26 mouse cellular contexts compared by ENCODE assay signal in the genomic region with DNA sequence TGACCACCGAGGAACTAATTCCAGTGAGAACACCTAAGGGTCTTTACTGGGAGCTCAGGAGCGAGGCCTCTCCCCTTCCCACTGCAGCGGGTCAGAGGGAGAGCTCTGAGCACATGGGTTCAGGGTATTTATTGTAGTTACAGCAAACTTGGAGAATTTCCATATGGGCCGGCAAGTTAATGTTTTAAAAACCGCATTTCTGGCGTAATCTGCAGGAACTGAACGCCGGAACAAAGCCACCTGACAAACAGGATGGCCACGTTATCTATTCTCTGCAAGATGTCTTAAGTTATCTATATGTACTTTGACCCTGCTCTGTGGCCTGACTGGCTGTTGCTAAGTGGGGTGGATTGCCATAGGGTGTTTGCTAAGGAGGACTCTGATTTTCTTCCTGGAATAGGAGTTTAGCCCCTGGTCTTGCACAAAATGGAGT. TPM values are rescaled to one million over a fixed set of nuclear protein-coding genes. Genes with fewer than 3 reads are reported as not detected.
DNase-seq lines count a peak whose midpoint lies in the region; ATAC-seq and TF ChIP-seq lines count a peak whose summit lies in the region.
"Had no signal": no experiment of that assay in that cellular context is flagged by ENCODE, and none has a peak within 500 bp of the region (broad histone marks: within the 10 kb centered on the region; RNA-seq: fewer than 3 reads in every experiment).

No protein-coding gene starts in this region.

- H3K9ac ChIP-seq in intestine, postnatal 0 days (ENCODE audit: low read depth, low read length), result no peak overlapping the region
- H3K9ac ChIP-seq in liver, embryonic 15.5 days, result no peak overlapping the region
- H3K9ac ChIP-seq: forebrain, embryonic 13.5 days; heart, embryonic 13.5 days; hindbrain, embryonic 12.5 days; limb, embryonic 13.5 days; lung, embryonic 14.5 days; neural tube, embryonic 13.5 days had no signal

- peak; percentile 92 for ATAC-seq in intestine, postnatal 0 days
- peak; percentile 83 for ATAC-seq in liver, embryonic 15.5 days (ENCODE audit: insufficient read depth)
- ATAC-seq: forebrain, embryonic 13.5 days; midbrain, embryonic 16.5 days had no signal

- 32% methylated on average over 9 of the region's 9 CpGs for WGBS in intestine, postnatal 0 days
- 15% methylated on average over 9 of the region's 9 CpGs for WGBS in liver, embryonic 15.5 days (ENCODE audit: insufficient replicate concordance)

- H3K4me3 ChIP-seq in intestine, postnatal 0 days (ENCODE audit: low read depth, low read length), result no peak overlapping the region
- no peak overlapping the region for H3K4me3 ChIP-seq in liver, embryonic 15.5 days (replicated peaks)
- H3K4me3 ChIP-seq in left cerebral cortex, adult 2 months, result no peak overlapping the region
- H3K4me3 ChIP-seq: forebrain, embryonic 13.5 days; gastrocnemius, adult 2 months; heart, embryonic 13.5 days; hindbrain, embryonic 12.5 days; limb, embryonic 13.5 days; megakaryocyte, embryonic 14.5 days; myocyte; neural tube, embryonic 13.5 days had no signal

- peak overlapping the region; percentile 35; the same call in 1 of the 2 replicates for H3K27ac ChIP-seq in intestine, postnatal 0 days (ENCODE audit: low read depth, low read length)
- no peak overlapping the region for H3K27ac ChIP-seq in liver, embryonic 15.5 days (replicated peaks)
- H3K27ac ChIP-seq in left cerebral cortex, adult 2 months, result no peak overlapping the region
- H3K27ac ChIP-seq: forebrain, embryonic 13.5 days; gastrocnemius, adult 2 months; heart, embryonic 13.5 days; hindbrain, embryonic 12.5 days; limb, embryonic 13.5 days; neural tube, embryonic 13.5 days had no signal

- no peak for TF ChIP-seq CTCF in intestine, postnatal 0 days (IDR thresholded peaks at IDR 0.05; ENCODE audit: low read depth)
- TF ChIP-seq CTCF in left cerebral cortex, adult 2 months (IDR thresholded peaks at IDR 0.05), result no peak

- intact Hi-C loops in left cerebral cortex, adult 2 months (cut with DNase I), result no loop called here

- peak; percentile 88 for DNase-seq in 416B (ENCODE audit: low read depth)
- DNase-seq in c-Kit-positive CD71-positive TER-119-negative erythroid progenitor cells, embryonic 14.5 days (ENCODE audit: low read depth), result peak; percentile 63
- no peak for DNase-seq in left cerebral cortex, adult 2 months (ENCODE audit: extremely low spot score in 1 of 2, low spot score in 2 of 2)
- DNase-seq in urinary bladder, postnatal 36 days (ENCODE audit: low spot score in 2 of 2), result no peak
- no peak for DNase-seq in adrenal gland, adult 8-10 months
- no peak for DNase-seq in thymus, postnatal 36 days
- DNase-seq: cerebellum, adult 18-20 months; cerebellum, postnatal 36 days; gastrocnemius, adult 2 months; heart, postnatal 14 days; kidney, adult 9 months; kidney, postnatal 36 days; layer of hippocampus, postnatal 36 days; lung, embryonic 14.5 days; retina, postnatal 1 day; thymus, postnatal 14 days had no signal

- no peaks in the 10 kb centered on the region for H3K36me3 ChIP-seq in intestine, postnatal 0 days (ENCODE audit: control insufficient read depth, insufficient read depth)
- H3K36me3 ChIP-seq in liver, embryonic 15.5 days (replicated peaks), result no peaks in the 10 kb centered on the region
- H3K36me3 ChIP-seq: heart, embryonic 13.5 days; hindbrain, embryonic 12.5 days; limb, embryonic 13.5 days; neural tube, embryonic 13.5 days had no signal

- H3K4me2 ChIP-seq in intestine, postnatal 0 days (replicated peaks; ENCODE audit: low read depth), result no peak overlapping the region
- no peak overlapping the region; the same call in 1 of the 2 replicates for H3K4me2 ChIP-seq in liver, embryonic 15.5 days
- H3K4me2 ChIP-seq: forebrain, embryonic 13.5 days; heart, embryonic 13.5 days; hindbrain, embryonic 12.5 days; limb, embryonic 13.5 days; lung, embryonic 14.5 days; neural tube, embryonic 13.5 days had no signal

- no peaks in the 10 kb centered on the region for H3K9me3 ChIP-seq in intestine, postnatal 0 days (ENCODE audit: control insufficient read depth)
- H3K9me3 ChIP-seq in liver, embryonic 15.5 days (replicated peaks), result no peaks in the 10 kb centered on the region
- H3K9me3 ChIP-seq: forebrain, embryonic 13.5 days; heart, embryonic 13.5 days; hindbrain, embryonic 12.5 days; limb, embryonic 13.5 days; megakaryocyte, embryonic 14.5 days; neural tube, embryonic 13.5 days had no signal

- no peaks in the 10 kb centered on the region for H3K27me3 ChIP-seq in intestine, postnatal 0 days (replicated peaks; ENCODE audit: control insufficient read depth, insufficient read depth, low read length)
- no peaks in the 10 kb centered on the region for H3K27me3 ChIP-seq in liver, embryonic 15.5 days
- H3K27me3 ChIP-seq: forebrain, embryonic 13.5 days; heart, embryonic 13.5 days; hindbrain, embryonic 12.5 days; limb, embryonic 13.5 days; neural tube, embryonic 13.5 days had no signal

- no peaks in the 10 kb centered on the region for H3K4me1 ChIP-seq in intestine, postnatal 0 days (replicated peaks; ENCODE audit: control insufficient read depth, insufficient read depth, low read length)
- peaks cover 41% of the 10 kb centered on the region for H3K4me1 ChIP-seq in liver, embryonic 15.5 days (replicated peaks)
- H3K4me1 ChIP-seq: forebrain, embryonic 13.5 days; hindbrain, embryonic 12.5 days; limb, embryonic 13.5 days; neural tube, embryonic 13.5 days had no signal

RNA-seq across cellular contexts. Expression of a gene that starts 16.5 kb away (rescaled TPM):
- polyA plus RNA-seq in intestine, postnatal 0 days (2015; fragmentation: Nextera tagmentation; extraction: Ambion mirVana), result 47.9 and 49.2 TPM in 2 replicates
- polyA plus RNA-seq in liver, embryonic 15.5 days (2015; fragmentation: Nextera tagmentation; extraction: Ambion mirVana), result 75.5 and 78.2 TPM in 2 replicates
- total RNA-seq in left cerebral cortex, adult 2 months (2021), result 10 to 100 TPM; 16.7 to 17.7 TPM
- total RNA-seq in adrenal gland, adult 8-10 months (2022), result 10 to 100 TPM; 46.4 to 62.4 (median 53.0) TPM

RNA-seq across cellular contexts. Expression of a gene that starts 47.2 kb away (rescaled TPM):
- 388 and 406 TPM in 2 replicates for polyA plus RNA-seq in intestine, postnatal 0 days (2015; fragmentation: Nextera tagmentation; extraction: Ambion mirVana)
- 101 and 124 TPM in 2 replicates for polyA plus RNA-seq in liver, embryonic 15.5 days (2015; fragmentation: Nextera tagmentation; extraction: Ambion mirVana)
- 100 to 1,000 TPM; 198 to 210 TPM for total RNA-seq in left cerebral cortex, adult 2 months (2021)
- total RNA-seq in adrenal gland, adult 8-10 months (2022), result 100 to 1,000 TPM; 222 to 356 (median 282) TPM

RNA-seq across cellular contexts. Expression of a gene that starts 47.8 kb away (rescaled TPM):
- polyA plus RNA-seq in intestine, postnatal 0 days (2015; fragmentation: Nextera tagmentation; extraction: Ambion mirVana), result 27.4 and 31.0 TPM in 2 replicates
- 12.6 and 15.2 TPM in 2 replicates for polyA plus RNA-seq in liver, embryonic 15.5 days (2015; fragmentation: Nextera tagmentation; extraction: Ambion mirVana)
- 10 to 100 TPM; 22.2 to 22.8 TPM for total RNA-seq in left cerebral cortex, adult 2 months (2021)
- 10 to 100 TPM; 25.6 to 30.9 (median 27.6) TPM for total RNA-seq in adrenal gland, adult 8-10 months (2022)

Comparison
In these comparisons a context has a peak if more than half of its experiments do, and no peak if none do; other contexts are left out.
1. DNase-seq: peak in 416B (single experiment) and c-Kit-positive CD71-positive TER-119-negative erythroid progenitor cells, embryonic 14.5 days (single experiment); none in left cerebral cortex, adult 2 months (0 of 2), urinary bladder, postnatal 36 days (0 of 2), adrenal gland, adult 8-10 months (single experiment) and thymus, postnatal 36 days (0 of 2).